26 mouse cellular contexts compared by ENCODE assay signal in genomic region chr1:162932386-162932785, GRCm38 (mm10). TPM values are rescaled to one million over a fixed set of nuclear protein-coding genes. Genes with fewer than 3 reads are reported as not detected.
DNase-seq lines count a peak whose midpoint lies in the region; ATAC-seq lines count a peak whose summit lies in the region.
"Had no signal": no experiment of that assay in that cellular context is flagged by ENCODE, and none has a peak within 500 bp of the region (broad histone marks: within the 10 kb centered on the region; RNA-seq: fewer than 3 reads in every experiment).

No protein-coding gene starts in this region.

- no peak overlapping the region for H3K9ac ChIP-seq in kidney, embryonic 14.5 days (ENCODE audit: low read depth, low read length)
- H3K9ac ChIP-seq in lung, embryonic 16.5 days (ENCODE audit: low read length), result no peak overlapping the region
- H3K9ac ChIP-seq: embryonic facial prominence, embryonic 13.5 days; forebrain, embryonic 12.5 days; heart, embryonic 12.5 days; hindbrain, embryonic 14.5 days had no signal

- no peak overlapping the region for H3K27ac ChIP-seq in kidney, embryonic 14.5 days (ENCODE audit: low read depth, low read length)
- peak overlapping the region; percentile 65 for H3K27ac ChIP-seq in lung, embryonic 16.5 days (ENCODE audit: low read length)
- H3K27ac ChIP-seq: embryonic facial prominence, embryonic 13.5 days; forebrain, embryonic 12.5 days; hindbrain, embryonic 10.5 days; hindbrain, embryonic 14.5 days had no signal

- no peaks in the 10 kb centered on the region for H3K27me3 ChIP-seq in kidney, embryonic 14.5 days (ENCODE audit: control insufficient read depth, insufficient read depth, low read length)
- H3K27me3 ChIP-seq in lung, embryonic 16.5 days (ENCODE audit: control insufficient read depth, insufficient read depth, low read depth, low read length), result no peaks in the 10 kb centered on the region
- H3K27me3 ChIP-seq: embryonic facial prominence, embryonic 13.5 days; forebrain, embryonic 12.5 days; heart, embryonic 12.5 days had no signal

- H3K9me3 ChIP-seq in kidney, embryonic 14.5 days (ENCODE audit: control insufficient read depth, low read length), result no peaks in the 10 kb centered on the region
- H3K9me3 ChIP-seq in lung, embryonic 16.5 days (ENCODE audit: control insufficient read depth, low read length), result no peaks in the 10 kb centered on the region
- H3K9me3 ChIP-seq: embryonic facial prominence, embryonic 13.5 days; forebrain, embryonic 12.5 days; heart, embryonic 12.5 days; hindbrain, embryonic 10.5 days had no signal

- H3K4me3 ChIP-seq in kidney, embryonic 14.5 days (ENCODE audit: low read length), result no peak overlapping the region
- no peak overlapping the region for H3K4me3 ChIP-seq in lung, embryonic 16.5 days (ENCODE audit: low read length)
- H3K4me3 ChIP-seq: embryonic facial prominence, embryonic 13.5 days; forebrain, embryonic 12.5 days; heart, embryonic 12.5 days; hindbrain, embryonic 10.5 days had no signal

- H3K4me2 ChIP-seq in kidney, embryonic 14.5 days (replicated peaks; ENCODE audit: low read depth, low read length), result no peak overlapping the region
- no peak overlapping the region for H3K4me2 ChIP-seq in lung, embryonic 16.5 days (ENCODE audit: low read depth, low read length)
- H3K4me2 ChIP-seq: embryonic facial prominence, embryonic 13.5 days; forebrain, embryonic 12.5 days; heart, embryonic 12.5 days; hindbrain, embryonic 14.5 days had no signal

- peak; percentile 44 for DNase-seq in heart, adult 11 months
- DNase-seq in heart, adult 8-10 months (ENCODE audit: low spot score), result no peak
- peak; percentile 35 for DNase-seq in kidney, adult 9 months
- DNase-seq in lung, postnatal 36 days, result no peak
- DNase-seq in kidney, postnatal 14 days, result peak; percentile 22
- DNase-seq in cerebellum, postnatal 36 days, result no peak
- DNase-seq: adrenal gland, postnatal 10 days; cerebellum, adult 11-12 months; cerebellum, adult 9-10 months; cerebellum, postnatal 25 days; gastrocnemius, postnatal 25 days had no signal

- H3K4me1 ChIP-seq in kidney, embryonic 14.5 days (ENCODE audit: control insufficient read depth, insufficient read depth, low read length), result no peaks in the 10 kb centered on the region
- 0 out of 2 replicates have a peak, but pooled peaks cover 3% of the 10 kb centered on the region for H3K4me1 ChIP-seq in lung, embryonic 16.5 days (replicated peaks; ENCODE audit: control insufficient read depth, insufficient read depth, low read length)
- H3K4me1 ChIP-seq: embryonic facial prominence, embryonic 13.5 days; forebrain, embryonic 12.5 days; heart, embryonic 12.5 days; hindbrain, embryonic 10.5 days had no signal

- WGBS in kidney, embryonic 14.5 days, result 68% methylated on average over 4 of the region's 4 CpGs
- WGBS in lung, embryonic 16.5 days, result 78% methylated on average over 4 of the region's 4 CpGs

- no peak for ATAC-seq in kidney, embryonic 14.5 days (ENCODE audit: low FRiP score, low TSS enrichment)
- no peak for ATAC-seq in lung, embryonic 16.5 days (ENCODE audit: low read depth)
- ATAC-seq: forebrain, embryonic 16.5 days had no signal

- H3K36me3 ChIP-seq in kidney, embryonic 14.5 days (ENCODE audit: control insufficient read depth, insufficient read depth, low read length), result no peaks in the 10 kb centered on the region
- no peaks in the 10 kb centered on the region for H3K36me3 ChIP-seq in lung, embryonic 16.5 days (ENCODE audit: control insufficient read depth, insufficient read depth, low read length)
- H3K36me3 ChIP-seq: embryonic facial prominence, embryonic 13.5 days; forebrain, embryonic 12.5 days; heart, embryonic 12.5 days; hindbrain, embryonic 10.5 days had no signal

RNA-seq across cellular contexts. Expression of gene Fmo6, which starts 4.9 kb away (rescaled TPM):
- total RNA-seq in heart, adult 8-10 months (2022), result not detected
- 0.12 and 0.44 TPM in 2 replicates for polyA plus RNA-seq in kidney, embryonic 14.5 days (2014; fragmentation: Nextera tagmentation; extraction: Ambion mirVana)
- not detected in 2 replicates for polyA plus RNA-seq in lung, embryonic 16.5 days (2015; fragmentation: Nextera tagmentation; extraction: Ambion mirVana)
- total RNA-seq: adrenal gland, postnatal 10 days; adrenal gland, postnatal 4 days; gastrocnemius, postnatal 25 days; granulocyte monocyte progenitor cell, adult 5-6 weeks; heart, postnatal 25 days; MEL had no signal
- polyA plus RNA-seq: brain, embryonic 14.5 days; C2C12; forebrain, embryonic 16.5 days; heart, embryonic 12.5 days; hindbrain, embryonic 10.5 days; hindbrain, embryonic 14.5 days had no signal

RNA-seq across cellular contexts. Expression of gene Fmo2, which starts 33.9 kb away (rescaled TPM):
- 10 to 100 TPM; 39.6 to 65.4 (median 54.4) TPM for total RNA-seq in heart, adult 8-10 months (2022)
- 0.99 and 1.2 TPM in 2 replicates for polyA plus RNA-seq in kidney, embryonic 14.5 days (2014; fragmentation: Nextera tagmentation; extraction: Ambion mirVana)
- 48.3 and 70.3 TPM in 2 replicates for polyA plus RNA-seq in lung, embryonic 16.5 days (2015; fragmentation: Nextera tagmentation; extraction: Ambion mirVana)
- total RNA-seq: granulocyte monocyte progenitor cell, adult 5-6 weeks; MEL had no signal
- polyA plus RNA-seq: C2C12; forebrain, embryonic 12.5 days; forebrain, embryonic 16.5 days; hindbrain, embryonic 10.5 days had no signal

RNA-seq across cellular contexts. Expression of gene Fmo3, which starts 51.9 kb away (rescaled TPM):
- total RNA-seq in heart, adult 8-10 months (2022), result under 1 TPM in 3 of 4 experiments, not detected in 1; 0.16 to 0.34 (median 0.22) TPM
- not detected in 2 replicates for polyA plus RNA-seq in kidney, embryonic 14.5 days (2014; fragmentation: Nextera tagmentation; extraction: Ambion mirVana)
- not detected in 2 replicates for polyA plus RNA-seq in lung, embryonic 16.5 days (2015; fragmentation: Nextera tagmentation; extraction: Ambion mirVana)
- total RNA-seq: gastrocnemius, postnatal 25 days; granulocyte monocyte progenitor cell, adult 5-6 weeks; heart, postnatal 25 days; MEL had no signal
- polyA plus RNA-seq: brain, embryonic 14.5 days; C2C12; embryonic facial prominence, embryonic 13.5 days; forebrain, embryonic 12.5 days; forebrain, embryonic 16.5 days; frontal cortex, adult 2 months; heart, embryonic 12.5 days; hindbrain, embryonic 10.5 days; hindbrain, embryonic 14.5 days had no signal

Comparison
In these comparisons a context has a peak if more than half of its experiments do, and no peak if none do; other contexts are left out.
1. DNase-seq: peak in heart, adult 11 months (single experiment), kidney, adult 9 months (single experiment) and kidney, postnatal 14 days (single experiment); none in heart, adult 8-10 months (single experiment), lung, postnatal 36 days (single experiment) and cerebellum, postnatal 36 days (0 of 2).
2. RNA of gene Fmo2, which starts 33.9 kb away (polyA plus RNA-seq): 48.3 to 70.3 TPM in lung, embryonic 16.5 days; 0.99 to 1.2 TPM in kidney, embryonic 14.5 days; every median in the first group is over 10 times any median in the second.